Mouse (Mus musculus): Measurements from ENCODE around the gene Ttll13. TPM values are rescaled to one million over a fixed set of nuclear protein-coding genes. Genes with fewer than 3 reads are reported as not detected.
A peak's percentile ranks its signal among the peaks of the same experiment; 100 is the strongest.

Gene Ttll13
- polyA plus RNA-seq, 1 experiment from 2014 or later: 0.90 TPM

GRCm38 (mm10) chr7:80215398-80215797 lies 30.8 kb upstream of the Ttll13 start:
- Histone ChIP-seq H3K4me1 (peaks cover 4% of the 10 kb centered on the region; the same call in 1 of the 2 replicates), H3K9me3 (no peaks in the 10 kb centered on the region), H3K27ac (peak overlapping the region; percentile 60), H3K27me3 (no peaks in the 10 kb centered on the region), H3K4me3 (no peak overlapping the region), H3K4me2 (no peak overlapping the region), H3K36me3 (peaks cover 67% of the 10 kb centered on the region), H3K9ac (peak overlapping the region; percentile 58)
- 12% methylated on average over 4 of the region's 4 CpGs for WGBS
- ATAC-seq (ENCODE audit: insufficient number of reproducible peaks, insufficient read depth, low FRiP score, low TSS enrichment, low read depth): peak; percentile 73; the same call in 1 of the 2 replicates

DNA sequence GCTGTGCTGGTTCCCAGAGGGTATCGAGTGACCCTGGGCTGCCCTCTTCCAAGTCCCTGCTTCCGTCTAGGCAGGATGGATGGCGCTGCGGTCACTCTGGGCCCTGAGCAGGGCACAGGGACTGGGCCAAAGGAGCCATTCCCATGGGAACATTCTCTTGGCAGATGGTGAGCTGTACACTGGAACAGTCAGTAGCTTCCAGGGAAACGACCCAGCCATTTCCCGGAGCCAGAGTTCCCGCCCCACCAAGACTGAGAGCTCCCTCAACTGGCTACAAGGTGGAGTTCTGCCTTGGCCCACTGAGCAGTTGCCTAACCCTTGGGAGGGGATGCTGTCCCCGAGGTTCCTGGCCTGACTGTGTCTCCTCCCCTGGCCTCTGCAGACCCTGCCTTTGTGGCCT lies 29.6 kb upstream of the Ttll13 start:
- peaks cover 4% of the 10 kb centered on the region; the same call in 1 of the 2 replicates for H3K4me1 ChIP-seq
- no peaks in the 10 kb centered on the region for H3K27me3 ChIP-seq
- ATAC-seq (ENCODE audit: insufficient number of reproducible peaks, insufficient read depth, low FRiP score, low TSS enrichment, low read depth): no peak
- no peaks in the 10 kb centered on the region for H3K9me3 ChIP-seq
- no peak overlapping the region for H3K27ac ChIP-seq
- H3K4me3 ChIP-seq: no peak overlapping the region
- peaks cover 79% of the 10 kb centered on the region for H3K36me3 ChIP-seq
- WGBS: 80% methylated on average over 8 of the region's 8 CpGs
- H3K4me2 ChIP-seq: no peak overlapping the region
- no peak overlapping the region for H3K9ac ChIP-seq

- WGBS: 89% methylated on average over 9 of the region's 9 CpGs
- H3K9me3 ChIP-seq: no peaks in the 10 kb centered on the region
- H3K36me3 ChIP-seq: peaks cover 87% of the 10 kb centered on the region
- no peak overlapping the region for H3K4me3 ChIP-seq
- no peak overlapping the region for H3K4me2 ChIP-seq
- no peak overlapping the region for H3K9ac ChIP-seq
- no peak for ATAC-seq (ENCODE audit: insufficient number of reproducible peaks, insufficient read depth, low FRiP score, low TSS enrichment, low read depth)
- H3K27me3 ChIP-seq: no peaks in the 10 kb centered on the region
- H3K27ac ChIP-seq: no peak overlapping the region
- peaks cover 4% of the 10 kb centered on the region; the same call in 1 of the 2 replicates for H3K4me1 ChIP-seq
Observed at GRCm38 (mm10) chr7:80218666-80219065, 27.5 kb upstream of the Ttll13 start.

DNA sequence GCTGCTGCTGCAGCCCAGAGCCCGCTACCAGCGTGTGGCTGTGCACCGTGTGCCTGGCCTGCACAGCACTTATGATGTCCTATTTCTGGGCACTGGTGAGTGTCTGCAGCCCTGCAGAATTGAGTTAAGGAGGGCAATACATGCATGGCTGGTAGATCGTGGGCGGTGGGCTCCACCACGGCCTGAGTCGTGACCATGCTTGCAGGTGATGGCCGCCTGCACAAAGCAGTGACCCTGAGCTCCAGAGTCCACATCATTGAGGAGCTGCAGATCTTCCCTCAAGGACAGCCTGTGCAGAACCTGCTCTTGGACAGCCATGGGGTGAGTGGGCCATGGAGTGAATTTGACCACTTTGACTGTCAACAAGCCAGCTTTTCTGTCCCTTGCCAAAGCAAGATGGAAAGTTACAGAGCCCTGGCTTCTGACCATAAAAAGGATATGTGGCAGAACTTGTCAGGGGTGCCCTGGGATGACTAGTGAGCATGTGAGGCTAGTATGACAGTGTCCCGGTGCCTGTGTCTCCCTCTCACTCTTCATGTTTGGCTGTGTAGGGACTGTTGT lies 25.9 kb upstream of the Ttll13 start:
- Histone ChIP-seq H3K4me2 (no peak overlapping the region), H3K4me3 (no peak overlapping the region), H3K36me3 (peaks cover 93% of the 10 kb centered on the region), H3K27ac (no peak overlapping the region), H3K4me1 (peaks cover under 1% of the 10 kb centered on the region; the same call in 1 of the 2 replicates), H3K27me3 (no peaks in the 10 kb centered on the region), H3K9ac (no peak overlapping the region), H3K9me3 (no peaks in the 10 kb centered on the region)
- ATAC-seq (ENCODE audit: insufficient number of reproducible peaks, insufficient read depth, low FRiP score, low TSS enrichment, low read depth): no peak
- WGBS: 94% methylated on average over 9 of the region's 9 CpGs

DNA sequence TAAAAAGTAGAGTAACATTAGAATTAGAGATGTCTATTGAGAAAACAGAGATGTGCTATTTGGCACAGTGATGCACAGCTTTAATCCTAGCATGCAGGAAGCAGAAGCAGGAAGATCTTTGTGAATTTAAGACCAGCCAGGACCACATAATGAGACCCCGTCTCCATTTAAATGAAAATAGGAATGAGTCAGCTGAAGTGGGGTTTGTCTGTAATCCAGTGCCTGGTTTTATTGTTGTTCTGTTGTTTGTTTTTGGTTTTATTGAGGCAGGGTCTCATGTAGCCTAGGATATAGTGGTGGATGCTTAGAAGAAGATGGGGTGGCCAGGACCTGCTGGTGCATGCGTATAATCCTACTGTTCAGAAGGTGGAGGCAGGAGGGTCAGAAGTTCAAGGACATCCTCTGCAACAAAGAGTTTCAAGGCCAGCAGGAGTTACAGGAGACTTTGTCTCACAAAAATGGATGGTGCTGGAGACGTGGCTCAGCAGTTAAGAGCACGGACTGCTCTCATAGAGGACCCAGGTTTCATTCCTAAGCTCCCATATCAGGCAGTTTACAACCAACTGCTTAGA lies 24.9 kb upstream of the Ttll13 start:
- Histone ChIP-seq H3K4me2 (no peak overlapping the region), H3K4me1 (no peaks in the 10 kb centered on the region), H3K9ac (no peak overlapping the region), H3K9me3 (no peaks in the 10 kb centered on the region), H3K36me3 (peaks cover 94% of the 10 kb centered on the region), H3K4me3 (no peak overlapping the region), H3K27ac (no peak overlapping the region), H3K27me3 (no peaks in the 10 kb centered on the region)
- WGBS: 88% methylated on average over 4 of the region's 4 CpGs
- no peak for ATAC-seq (ENCODE audit: insufficient number of reproducible peaks, insufficient read depth, low FRiP score, low TSS enrichment, low read depth)

DNA sequence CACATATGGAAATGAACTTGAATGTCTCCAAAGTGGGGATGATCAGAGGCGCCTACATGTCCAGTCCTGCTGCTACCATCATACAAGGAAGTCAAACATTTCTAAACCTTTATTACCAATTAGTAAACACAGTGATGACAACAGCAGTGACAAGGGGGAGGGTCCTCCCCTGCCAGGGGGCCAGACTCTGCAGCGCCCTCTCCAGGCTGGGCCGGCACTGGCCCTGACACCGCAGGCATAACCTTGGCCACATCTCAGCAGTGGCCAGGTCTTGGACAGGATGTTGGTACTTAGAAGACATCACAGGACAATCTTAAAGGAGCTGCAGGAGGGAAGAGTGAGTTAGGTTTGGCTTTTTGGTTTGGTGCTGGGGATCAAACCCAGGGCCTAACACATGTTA lies 19.1 kb upstream of the Ttll13 start:
- H3K36me3 ChIP-seq: peaks cover 58% of the 10 kb centered on the region

DNA sequence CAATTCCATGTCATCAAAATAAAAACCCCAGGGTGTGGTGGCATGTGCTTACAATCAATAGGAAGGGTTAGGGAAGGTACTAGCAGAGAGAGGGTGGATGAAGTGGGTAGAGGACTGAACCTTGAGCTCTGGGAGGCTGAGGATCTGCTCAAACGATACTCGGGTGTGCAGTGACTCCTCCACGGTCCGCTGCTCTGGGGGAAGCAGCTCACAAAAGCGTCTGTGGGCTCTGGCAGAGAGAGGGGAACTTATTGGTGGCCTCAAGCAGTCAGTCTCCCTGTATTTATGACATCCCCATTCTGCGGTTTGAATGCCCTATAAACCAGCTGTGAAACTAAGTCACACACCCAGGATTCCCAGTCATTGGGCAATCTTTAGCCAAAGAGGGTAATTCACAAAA lies 16.0 kb upstream of the Ttll13 start:
- Histone ChIP-seq H3K4me3 (no peak overlapping the region), H3K9me3 (no peaks in the 10 kb centered on the region), H3K36me3 (peaks cover 32% of the 10 kb centered on the region), H3K27ac (no peak overlapping the region), H3K9ac (no peak overlapping the region), H3K4me2 (no peak overlapping the region), H3K27me3 (0 out of 2 replicates have a peak, but pooled peaks cover 4% of the 10 kb centered on the region), H3K4me1 (peaks cover 21% of the 10 kb centered on the region)
- no peak for ATAC-seq (ENCODE audit: insufficient number of reproducible peaks, insufficient read depth, low FRiP score, low TSS enrichment, low read depth)
- WGBS: 77% methylated on average over 6 of the region's 6 CpGs

More for the DNA sequence above, 19.1 kb upstream of the Ttll13 start:
- 0 out of 2 replicates have a peak, but pooled peaks cover 4% of the 10 kb centered on the region for H3K27me3 ChIP-seq
- no peak overlapping the region for H3K9ac ChIP-seq
- 93% methylated on average over 4 of the region's 4 CpGs for WGBS
- H3K4me3 ChIP-seq: no peak overlapping the region
- no peak overlapping the region for H3K4me2 ChIP-seq
- ATAC-seq (ENCODE audit: insufficient number of reproducible peaks, insufficient read depth, low FRiP score, low TSS enrichment, low read depth): no peak
- peaks cover 9% of the 10 kb centered on the region for H3K4me1 ChIP-seq
- no peaks in the 10 kb centered on the region for H3K9me3 ChIP-seq
- H3K27ac ChIP-seq: no peak overlapping the region

DNA sequence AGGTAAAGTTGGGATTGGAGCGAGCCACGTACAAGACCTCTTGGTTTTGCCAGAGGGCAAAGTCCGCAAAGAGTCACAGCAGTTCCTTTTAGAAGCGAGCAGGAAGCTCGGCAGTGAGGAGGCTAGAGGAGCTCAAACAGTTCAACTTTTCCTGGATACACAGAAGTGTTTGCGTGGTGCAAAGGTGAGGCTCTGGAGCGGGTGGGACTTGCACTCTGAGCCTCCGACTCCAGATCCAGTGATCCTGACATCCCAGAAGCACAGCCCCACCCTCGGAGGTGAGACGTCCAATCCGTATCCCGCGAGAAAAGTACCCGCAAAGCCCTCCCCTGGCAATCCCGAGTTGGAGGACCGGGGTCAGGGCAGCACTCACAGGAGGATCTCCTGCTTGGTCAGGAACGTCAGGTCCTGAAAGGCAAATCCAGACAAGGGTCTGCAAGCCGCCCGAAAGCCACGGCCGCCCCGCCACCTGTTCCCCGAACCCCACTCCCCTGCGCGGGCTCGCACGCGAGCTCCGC lies 14.1 kb upstream of the Ttll13 start:
- Histone ChIP-seq H3K36me3 (peaks cover 15% of the 10 kb centered on the region), H3K4me3 (peak overlapping the region; percentile 72), H3K4me1 (peaks cover 25% of the 10 kb centered on the region), H3K27me3 (0 out of 2 replicates have a peak, but pooled peaks cover 4% of the 10 kb centered on the region), H3K9ac (peak overlapping the region; percentile 83), H3K27ac (peak overlapping the region; percentile 24; the same call in 1 of the 2 replicates), H3K4me2 (peak overlapping the region; percentile 87), H3K9me3 (no peaks in the 10 kb centered on the region)
- 2% methylated on average over 29 of the region's 29 CpGs for WGBS
- ATAC-seq (ENCODE audit: insufficient number of reproducible peaks, insufficient read depth, low FRiP score, low TSS enrichment, low read depth): peak; percentile 37; the same call in 1 of the 2 replicates

DNA sequence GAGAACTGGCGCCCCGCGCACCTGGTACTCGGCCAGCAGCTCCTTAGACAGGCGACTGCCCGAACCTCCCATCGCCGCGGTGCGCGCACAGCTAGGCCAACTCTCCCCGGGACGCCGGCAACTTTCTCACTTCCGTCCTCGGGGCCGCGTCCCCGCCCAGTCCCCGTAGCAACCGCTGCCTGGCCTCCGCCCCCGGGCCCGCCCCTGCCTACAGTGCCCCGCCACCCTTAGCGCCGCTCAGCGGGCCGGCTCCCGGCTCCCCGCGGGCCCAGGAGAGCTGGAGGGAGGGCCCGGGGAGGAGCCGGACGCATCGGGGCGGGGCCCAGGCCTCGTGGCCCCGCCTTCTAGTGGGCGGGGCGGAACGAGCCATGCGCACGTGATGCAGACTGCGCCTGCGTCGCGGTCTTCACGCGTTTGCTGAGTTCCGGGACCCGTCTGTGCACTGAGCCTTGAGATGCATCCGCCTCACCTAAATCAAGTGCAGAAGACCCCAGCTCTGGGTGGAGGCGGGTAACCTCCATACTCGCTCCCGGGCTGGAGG lies 13.6 kb upstream of the Ttll13 start, which contains the start of the genes Cib1 and Gdpgp1:
Gene Cib1 (minus strand): TSS at position 325 of the 541 bp plus-strand sequence.
Gene Gdpgp1 (plus strand): TSS at position 377 of the 541 bp plus-strand sequence.
- no peaks in the 10 kb centered on the region for H3K9me3 ChIP-seq
- peak within 1 kb of the TSS; percentile 72 for H3K4me3 ChIP-seq
- WGBS: under 1% methylated on average over 56 of the region's 56 CpGs
- peak within 1 kb of the TSS; percentile 63 for H3K27ac ChIP-seq
- 0 out of 2 replicates have a peak, but pooled peaks cover 4% of the 10 kb centered on the region for H3K27me3 ChIP-seq
- peak within 1 kb of the TSS; percentile 83 for H3K9ac ChIP-seq
- H3K4me1 ChIP-seq: peaks cover 25% of the 10 kb centered on the region
- peaks cover 10% of the 10 kb centered on the region for H3K36me3 ChIP-seq
- peak; percentile 97 for ATAC-seq (ENCODE audit: insufficient number of reproducible peaks, insufficient read depth, low FRiP score, low TSS enrichment, low read depth)
- H3K4me2 ChIP-seq: peak within 1 kb of the TSS; percentile 87

GRCm38 (mm10) chr7:80233799-80234198 lies 12.4 kb upstream of the Ttll13 start:
- ATAC-seq (ENCODE audit: insufficient number of reproducible peaks, insufficient read depth, low FRiP score, low TSS enrichment, low read depth): no peak
- Histone ChIP-seq H3K4me2 (peak overlapping the region; percentile 87), H3K9ac (peak overlapping the region; percentile 22; the same call in 1 of the 2 replicates), H3K36me3 (peaks cover 8% of the 10 kb centered on the region), H3K4me3 (peak overlapping the region; percentile 72; the same call in 1 of the 2 replicates), H3K4me1 (peaks cover 25% of the 10 kb centered on the region), H3K27me3 (0 out of 2 replicates have a peak, but pooled peaks cover 4% of the 10 kb centered on the region), H3K9me3 (no peaks in the 10 kb centered on the region), H3K27ac (no peak overlapping the region)
- 77% methylated on average over 9 of the region's 9 CpGs for WGBS

GRCm38 (mm10) chr7:80238542-80238941 lies 7.6 kb upstream of the Ttll13 start:
- Histone ChIP-seq H3K4me2 (no peak overlapping the region), H3K4me1 (peaks cover 13% of the 10 kb centered on the region), H3K27me3 (no peaks in the 10 kb centered on the region), H3K9ac (no peak overlapping the region), H3K9me3 (no peaks in the 10 kb centered on the region), H3K36me3 (peaks cover 30% of the 10 kb centered on the region), H3K4me3 (no peak overlapping the region), H3K27ac (no peak overlapping the region)
- WGBS: 89% methylated on average over 10 of the region's 10 CpGs
- ATAC-seq (ENCODE audit: insufficient number of reproducible peaks, insufficient read depth, low FRiP score, low TSS enrichment, low read depth): no peak
